Mouse (Mus musculus) cerebellum, adult (tissue): ENCODE measurements around the gene Ap1m2.
A peak's percentile ranks its signal among the peaks of the same experiment; 100 is the strongest.
"Not testable (repeated sequence)": the region's sequence is repeated elsewhere in the genome, so short reads cannot be mapped to it uniquely, and the experiment has no call there.

ENCODE experiments used
- ATAC-seq: cut with Nextera tagmentation; 2 replicates; pipeline ENCODE4 v1.9.2; 2017; ENCODE audit warnings: mild to moderate bottlenecking, moderate library complexity, mixed read lengths; ENCODE audit not compliant: insufficient number of reproducible peaks, low FRiP score, low TSS enrichment

Gene Ap1m2

GRCm38 (mm10) chr9:21265611-21266010, 46.5 kb downstream of the Ap1m2 start:
- 0 out of 2 replicates have a peak, but pooled peaks have one; percentile 38 for ATAC-seq

DNA sequence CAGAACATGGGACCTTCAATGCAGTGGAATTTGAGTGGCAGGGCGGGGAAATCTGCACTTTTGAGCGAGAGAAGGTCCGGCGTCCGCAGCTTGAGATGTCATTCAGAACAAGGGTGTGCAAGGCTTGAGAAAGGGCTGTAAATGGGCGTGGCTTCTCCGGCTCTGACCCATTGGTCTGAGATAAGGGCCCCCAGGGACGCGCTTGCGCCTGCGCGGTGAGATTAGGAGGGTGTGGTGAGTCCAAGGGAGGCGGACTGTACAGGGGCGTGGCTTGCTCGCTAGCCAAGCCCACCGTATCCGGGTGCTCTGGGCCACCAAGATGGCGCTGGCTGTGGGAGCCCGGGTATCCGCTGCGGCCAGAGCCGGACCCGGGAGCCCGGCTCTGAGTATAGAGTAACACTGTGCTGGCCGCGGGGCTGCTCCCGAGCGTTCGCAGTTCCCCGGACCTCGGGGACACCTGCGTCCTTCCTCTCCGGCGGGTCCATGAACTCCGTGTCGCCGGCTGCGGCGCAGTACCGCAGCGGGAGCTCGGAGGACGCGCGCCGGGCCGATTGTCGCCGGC, 47.1 kb downstream of the Ap1m2 start, which contains the start of gene Atg4d:
TSS of gene Atg4d (plus strand) at position 294 of the 562 bp plus-strand sequence.
- ATAC-seq = peak; percentile 94

DNA sequence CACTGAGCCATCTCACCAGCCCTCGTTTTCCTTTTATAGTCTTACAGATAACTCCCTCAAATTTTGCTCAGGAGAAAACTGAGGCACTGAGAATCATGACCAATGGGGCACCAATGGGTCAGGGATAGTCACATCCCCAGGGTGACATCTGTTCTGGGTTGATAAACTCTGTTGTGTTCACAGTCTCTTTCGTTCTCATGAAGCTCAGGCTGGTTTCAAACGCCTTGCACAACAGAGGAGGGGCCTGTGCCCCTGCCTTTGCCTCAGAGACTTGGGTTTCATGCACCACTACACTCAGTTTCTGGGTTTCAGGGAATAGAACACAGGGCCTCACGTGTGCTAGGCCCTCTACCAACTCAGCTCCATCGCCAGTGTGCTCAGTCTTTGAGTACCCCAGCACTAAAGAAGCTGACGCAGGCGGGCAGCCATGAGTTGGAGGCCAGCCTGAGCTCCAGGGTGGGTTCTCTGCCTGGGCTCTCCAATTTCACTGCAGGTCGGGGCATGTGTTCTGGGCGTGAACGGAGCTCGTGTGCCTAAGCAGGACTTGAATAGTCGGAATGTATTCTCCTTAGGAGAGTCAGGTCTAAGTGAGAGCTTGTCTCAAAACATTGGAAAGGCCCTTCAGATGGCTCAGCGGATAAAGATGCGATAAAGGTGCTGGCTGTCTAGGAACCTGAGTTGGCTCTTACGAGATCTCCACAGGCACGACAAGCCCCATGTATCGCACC, 47.7 kb downstream of the Ap1m2 start:
- ATAC-seq = 0 out of 2 replicates have a peak, but pooled peaks have one; percentile 7

DNA sequence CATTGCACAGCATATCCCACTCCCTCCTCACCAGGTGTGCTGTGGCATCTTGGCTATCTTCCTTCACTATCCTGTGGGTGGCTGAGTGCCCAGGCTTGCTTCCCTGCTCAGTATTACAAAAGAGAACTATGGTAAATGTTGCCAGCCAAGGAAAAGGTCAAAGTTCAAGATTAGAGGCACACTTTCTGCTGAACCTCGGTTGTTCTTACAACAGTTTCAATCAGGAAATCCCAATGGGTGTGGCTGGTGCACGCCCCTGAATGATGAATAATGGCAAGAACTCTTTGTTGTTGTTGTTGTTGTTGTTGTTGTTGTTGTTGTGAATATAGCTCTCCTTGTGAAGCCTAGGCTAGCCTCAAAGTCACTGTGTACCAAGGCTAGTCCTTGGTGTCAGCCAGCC, 50.3 kb downstream of the Ap1m2 start:
- no peak for ATAC-seq

GRCm38 (mm10) chr9:21260491-21261040, 51.6 kb downstream of the Ap1m2 start:
- ATAC-seq = no peak

DNA sequence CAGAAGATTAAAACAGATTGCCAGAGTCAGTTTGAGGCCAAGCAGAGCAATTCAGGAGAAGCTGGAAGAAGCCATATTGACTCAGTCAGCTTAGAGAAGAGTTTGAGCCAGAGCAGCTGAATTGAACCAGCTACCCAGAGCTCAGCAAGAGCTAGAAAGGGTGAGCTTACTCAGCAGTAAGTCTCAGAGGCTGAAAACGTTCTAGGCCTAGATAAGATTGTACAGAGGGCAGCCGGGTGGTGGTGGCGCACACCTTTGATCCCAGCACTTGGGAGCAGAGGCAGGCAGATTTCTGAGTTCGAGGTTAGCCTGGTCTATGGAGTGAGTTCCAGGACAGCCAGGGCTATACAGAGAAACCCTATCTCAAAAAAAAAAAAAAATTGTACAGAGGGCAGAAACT, 55.8 kb downstream of the Ap1m2 start:
- not testable (repeated sequence) for ATAC-seq

- ATAC-seq = no peak
Observed at GRCm38 (mm10) chr9:21254690-21255089, 57.4 kb downstream of the Ap1m2 start.

GRCm38 (mm10) chr9:21251116-21251735, 60.9 kb downstream of the Ap1m2 start:
- ATAC-seq = no peak

GRCm38 (mm10) chr9:21250509-21250908, 61.6 kb downstream of the Ap1m2 start:
- no peak for ATAC-seq

GRCm38 (mm10) chr9:21249629-21250508, 62.3 kb downstream of the Ap1m2 start:
- ATAC-seq = no peak

- ATAC-seq = no peak
Observed at GRCm38 (mm10) chr9:21248326-21248725, 63.8 kb downstream of the Ap1m2 start, which contains the start of gene S1pr5. S1pr5 (minus strand) TSS chr9:21248443.

DNA sequence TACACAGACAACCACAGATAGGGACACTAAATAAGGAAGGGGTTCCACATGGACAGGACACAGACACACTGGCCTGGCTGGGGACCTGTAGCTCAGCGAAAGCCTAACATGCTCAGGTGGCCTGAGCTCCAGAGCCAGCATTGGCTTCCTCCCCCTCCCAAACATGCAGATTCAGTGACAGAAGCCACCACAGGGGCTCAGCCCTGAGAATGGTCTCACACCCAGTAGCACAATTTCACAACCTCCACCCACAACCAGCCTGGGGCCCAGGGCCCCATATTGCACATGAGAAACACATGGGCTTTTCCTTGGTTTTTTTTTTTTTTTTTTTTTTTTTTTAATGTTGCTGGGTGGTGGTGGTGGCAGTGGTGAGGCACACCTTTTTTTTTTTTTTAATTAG, 65.8 kb downstream of the Ap1m2 start:
- ATAC-seq = no peak

DNA sequence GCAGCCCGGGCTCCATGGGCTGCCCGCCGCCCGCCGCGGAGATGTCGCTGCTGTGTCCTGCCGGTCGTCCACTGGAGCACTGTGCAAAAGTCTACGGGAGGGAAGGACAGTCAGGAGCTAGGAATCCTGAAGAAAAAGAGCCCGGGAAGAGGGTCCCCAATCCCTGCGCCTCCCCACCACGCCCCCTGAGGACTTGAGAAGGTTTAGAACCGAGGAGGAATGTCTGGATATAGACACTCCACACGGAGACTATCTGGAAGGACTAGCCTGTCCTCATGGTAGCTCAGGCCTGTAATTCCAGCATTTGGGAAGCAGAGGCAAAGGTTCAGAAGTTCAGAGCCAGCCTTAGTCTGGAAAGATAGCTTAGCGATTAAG, 67.0 kb downstream of the Ap1m2 start:
- no peak for ATAC-seq

DNA sequence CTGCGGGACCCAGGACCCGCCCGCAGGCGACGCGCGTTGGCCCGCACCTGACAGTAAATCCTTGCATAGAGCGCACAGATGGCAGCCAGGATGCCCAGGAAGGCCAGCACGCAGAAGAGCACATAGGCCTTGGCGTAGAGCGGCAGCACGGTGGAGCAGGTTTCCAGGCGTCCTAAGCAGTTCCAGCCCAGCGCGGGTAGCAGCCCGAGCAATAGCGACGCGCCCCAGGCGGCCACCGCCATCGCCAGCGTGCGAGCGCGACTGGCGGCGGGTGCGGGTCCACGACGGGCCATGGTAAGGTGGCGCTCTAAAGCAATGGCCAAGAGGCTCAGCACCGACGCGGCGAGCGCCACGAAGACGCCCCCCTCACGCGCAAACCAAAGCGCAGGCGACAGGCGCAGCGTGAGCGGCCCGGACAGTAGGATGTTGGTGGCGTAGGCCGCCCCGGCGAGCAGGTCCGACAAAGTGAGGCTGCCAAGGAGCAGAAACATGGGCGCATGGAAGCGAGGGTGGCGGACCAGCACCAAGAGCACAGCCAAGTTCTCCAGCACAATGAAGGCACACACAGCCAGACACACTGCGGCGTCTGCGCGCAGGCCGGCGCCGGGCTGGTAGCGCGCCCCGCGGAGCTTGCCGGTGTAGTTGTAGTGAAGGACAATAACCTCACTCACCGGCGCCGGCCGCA, 67.6 kb downstream of the Ap1m2 start:
- ATAC-seq = peak; percentile 54; the same call in 1 of the 2 replicates
